Mouse (Mus musculus) G1E (cell line): ENCODE results near the gene Fblim1. TPM values are rescaled to one million over a fixed set of nuclear protein-coding genes. Genes with fewer than 3 reads are reported as not detected.

Source experiments
- ATAC-seq: 2 replicates; pipeline ENCODE4 v1.8.0; 2016; ENCODE audit warnings: mild to moderate bottlenecking; ENCODE audit not compliant: insufficient number of reproducible peaks, poor library complexity, low FRiP score, severe bottlenecking; ENCODE audit errors: extremely low read depth
- DNase-seq: peaks from one replicate; pipeline ENCODE4 v3.0.0; 2012; ENCODE audit warnings: low spot score
- H3K27me3 ChIP-seq: 2 replicates; pipeline ENCODE4 v1.6.1; 2012; ENCODE audit warnings: mild to moderate bottlenecking, low read length, inconsistent platforms; ENCODE audit not compliant: insufficient read depth
- H3K36me3 ChIP-seq: replicated peaks from 2 replicates; pipeline ENCODE3; 2012; ENCODE audit warnings: mild to moderate bottlenecking, inconsistent platforms
- H3K4me1 ChIP-seq: 2 replicates; pipeline ENCODE4 v1.6.1; 2012; ENCODE audit warnings: low read depth, low read length, inconsistent platforms, mixed read lengths; ENCODE audit not compliant: insufficient read depth
- H3K4me3 ChIP-seq: 2 replicates; pipeline ENCODE4 v1.5.1; 2012; ENCODE audit warnings: low read depth, mild to moderate bottlenecking, inconsistent platforms, low read length, moderate library complexity, mixed read lengths
- H3K9me3 ChIP-seq: replicated peaks from 2 replicates; pipeline ENCODE4 v1.6.1; 2012; ENCODE audit warnings: inconsistent platforms
- CTCF ChIP-seq: IDR thresholded peaks from 2 replicates; pipeline ENCODE4 v1.5.1; 2012; ENCODE audit warnings: low read depth, low read length, inconsistent platforms, mixed read lengths
- GATA1 ChIP-seq: IDR thresholded peaks from 2 replicates; pipeline ENCODE4 v1.6.1; 2012; ENCODE audit warnings: borderline replicate concordance, low read length, inconsistent platforms, mixed read lengths
- GATA2 ChIP-seq: IDR thresholded peaks from 2 replicates; pipeline ENCODE4 v1.6.1; 2012; ENCODE audit warnings: low read depth, low read length, inconsistent platforms, borderline replicate concordance
- POLR2AphosphoS5 ChIP-seq: IDR thresholded peaks from 2 replicates; pipeline ENCODE4 v1.6.1; 2012; ENCODE audit warnings: low read depth, low read length, inconsistent platforms; ENCODE audit not compliant: insufficient replicate concordance
- TAL1 ChIP-seq: conservative IDR thresholded peaks from 2 replicates; pipeline ENCODE4 v1.6.1; 2012; ENCODE audit warnings: low read depth, low read length, inconsistent platforms, mixed read lengths
- polyA plus RNA-seq: library from polyadenylated mRNA; stranded (reverse); fragments of >175 nt; gene quantifications from 2 replicates; pipeline ENCODE4 v1.2.3, GENCODE M21; 2012
- total RNA-seq, 2 experiments: library from RNA; stranded (forward) in 1 of 2; stranded (reverse) in 1 of 2; fragments of 200-1000 nt in 1 of 2; fragments of >200 nt in 1 of 2; fragmentation: Nextera tagmentation in 1 of 2; gene quantifications; 2 replicates each; pipeline ENCODE4 v1.2.3; 2014 to 2017

The Fblim1 gene
- total and polyA plus RNA-seq, 3 experiments: 0.11 TPM; not detected in 2

- no peak for DNase-seq
- Histone ChIP-seq H3K36me3 (no peaks in the 10 kb centered on the region), H3K27me3 (peaks cover 57% of the 10 kb centered on the region), H3K4me1 (no peaks in the 10 kb centered on the region), H3K9me3 (no peaks in the 10 kb centered on the region), H3K4me3 (no peak overlapping the region)
- no peak for ATAC-seq
- TF ChIP-seq GATA2 (no peak), CTCF (no peak), TAL1 (no peak), GATA1 (no peak), POLR2AphosphoS5 (no peak)
These were observed 7.5 kb downstream of the Fblim1 start for GRCm38 (mm10) chr4:141598199-141598893.

- no peak for TF ChIP-seq GATA1
- TF ChIP-seq GATA2: no peak
- TF ChIP-seq CTCF: no peak
- TF ChIP-seq POLR2AphosphoS5: no peak
- no peak for TF ChIP-seq TAL1
- no peaks in the 10 kb centered on the region for H3K36me3 ChIP-seq
These were observed 9.1 kb downstream of the Fblim1 start for GRCm38 (mm10) chr4:141596700-141597328.

GRCm38 (mm10) chr4:141595605-141596268 is 10.2 kb downstream of the Fblim1 start:
- peaks cover 50% of the 10 kb centered on the region for H3K27me3 ChIP-seq
- no peaks in the 10 kb centered on the region for H3K4me1 ChIP-seq
- DNase-seq: no peak
- H3K4me3 ChIP-seq: no peak overlapping the region
- H3K36me3 ChIP-seq: no peaks in the 10 kb centered on the region
- no peak for ATAC-seq
- TF ChIP-seq POLR2AphosphoS5: no peak
- no peak for TF ChIP-seq GATA1
- no peak for TF ChIP-seq TAL1
- TF ChIP-seq GATA2: no peak
- TF ChIP-seq CTCF: no peak
- H3K9me3 ChIP-seq: no peaks in the 10 kb centered on the region

More at GRCm38 (mm10) chr4:141596700-141597328, 9.1 kb downstream of the Fblim1 start:
- H3K4me3 ChIP-seq: no peak overlapping the region
- ATAC-seq (no peak), DNase-seq (no peak)
- H3K9me3 ChIP-seq: no peaks in the 10 kb centered on the region
- peaks cover 59% of the 10 kb centered on the region for H3K27me3 ChIP-seq
- no peaks in the 10 kb centered on the region for H3K4me1 ChIP-seq

GRCm38 (mm10) chr4:141595138-141595537 is 10.8 kb downstream of the Fblim1 start:
- no peak for DNase-seq
- Histone ChIP-seq H3K27me3 (peaks cover 49% of the 10 kb centered on the region), H3K4me3 (no peak overlapping the region), H3K4me1 (no peaks in the 10 kb centered on the region), H3K9me3 (no peaks in the 10 kb centered on the region), H3K36me3 (no peaks in the 10 kb centered on the region)
- no peak for ATAC-seq
- no peak for TF ChIP-seq CTCF
- no peak for TF ChIP-seq POLR2AphosphoS5
- TF ChIP-seq GATA1: no peak
- no peak for TF ChIP-seq TAL1
- TF ChIP-seq GATA2: no peak

GRCm38 (mm10) chr4:141591547-141591946 is 14.3 kb downstream of the Fblim1 start:
- no peak; the same call in 1 of the 2 replicates for ATAC-seq
- Histone ChIP-seq H3K27me3 (peaks cover 23% of the 10 kb centered on the region), H3K4me1 (peaks cover 9% of the 10 kb centered on the region), H3K9me3 (no peaks in the 10 kb centered on the region), H3K4me3 (no peak overlapping the region), H3K36me3 (no peaks in the 10 kb centered on the region)
- TF ChIP-seq CTCF: peak; percentile 78
- no peak for TF ChIP-seq GATA2
- no peak for TF ChIP-seq GATA1
- TF ChIP-seq TAL1: no peak
- TF ChIP-seq POLR2AphosphoS5: no peak
- DNase-seq: no peak

GRCm38 (mm10) chr4:141583919-141584318 is 22.0 kb downstream of the Fblim1 start:
- DNase-seq: no peak
- no peaks in the 10 kb centered on the region for H3K36me3 ChIP-seq
- no peak for ATAC-seq

More at GRCm38 (mm10) chr4:141583919-141584318, 22.0 kb downstream of the Fblim1 start:
- Histone ChIP-seq H3K9me3 (no peaks in the 10 kb centered on the region), H3K4me1 (peaks cover 9% of the 10 kb centered on the region), H3K27me3 (peaks cover 21% of the 10 kb centered on the region; the same call in 1 of the 2 replicates), H3K4me3 (no peak overlapping the region)
- TF ChIP-seq TAL1 (no peak), GATA1 (no peak)
